Mouse (Mus musculus): Measurements from ENCODE around the gene Ywhag. TPM values are rescaled to one million over a fixed set of nuclear protein-coding genes. Genes with fewer than 3 reads are reported as not detected.

Gene Ywhag
- total RNA-seq, 2 experiments from 2014 or later, result 14.8 to 17.9 TPM

DNA sequence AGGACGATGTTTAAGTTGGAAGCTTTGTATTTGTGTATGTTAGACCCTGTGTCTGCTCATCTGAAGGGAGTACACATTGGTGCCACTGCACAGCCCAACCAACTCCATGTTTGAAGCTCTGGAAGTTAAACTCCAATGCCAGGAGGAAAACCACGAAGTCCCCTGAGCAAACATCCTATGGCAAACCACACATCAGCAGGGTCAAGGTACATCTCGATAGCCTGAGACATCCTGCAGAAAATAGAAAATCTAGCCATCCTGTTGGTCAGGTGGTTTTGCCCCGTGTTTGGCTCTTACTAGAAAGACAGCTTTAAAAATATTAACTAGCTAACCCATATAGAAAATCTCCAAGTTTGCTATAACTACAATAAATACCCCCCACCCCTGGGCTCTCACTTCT is 35.4 kb downstream of the Ywhag start:
- ATAC-seq (replicated peaks; ENCODE audit: low FRiP score, poor library complexity, severe bottlenecking), result no peak

DNA sequence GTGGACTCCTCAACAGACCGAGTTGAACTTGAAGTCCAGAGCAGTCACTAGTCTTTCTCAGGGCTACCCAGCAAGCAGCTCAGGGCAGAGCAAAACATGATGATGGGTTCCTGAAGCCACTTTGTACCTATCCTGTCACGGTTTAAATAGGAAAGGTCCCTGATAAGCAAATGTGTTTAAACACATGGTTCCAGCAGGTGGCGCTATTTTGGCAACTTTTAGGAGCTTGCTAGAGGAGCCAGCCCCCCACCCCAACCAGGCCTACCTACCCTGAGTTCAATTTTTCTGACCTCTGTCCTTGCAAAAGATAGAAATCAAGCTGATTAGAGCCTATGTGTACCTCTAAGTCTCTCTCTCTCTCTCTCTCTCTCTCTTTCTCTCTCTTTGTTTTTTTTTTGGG is 36.4 kb downstream of the Ywhag start:
- ATAC-seq (replicated peaks; ENCODE audit: low FRiP score, poor library complexity, severe bottlenecking), result no peak

DNA sequence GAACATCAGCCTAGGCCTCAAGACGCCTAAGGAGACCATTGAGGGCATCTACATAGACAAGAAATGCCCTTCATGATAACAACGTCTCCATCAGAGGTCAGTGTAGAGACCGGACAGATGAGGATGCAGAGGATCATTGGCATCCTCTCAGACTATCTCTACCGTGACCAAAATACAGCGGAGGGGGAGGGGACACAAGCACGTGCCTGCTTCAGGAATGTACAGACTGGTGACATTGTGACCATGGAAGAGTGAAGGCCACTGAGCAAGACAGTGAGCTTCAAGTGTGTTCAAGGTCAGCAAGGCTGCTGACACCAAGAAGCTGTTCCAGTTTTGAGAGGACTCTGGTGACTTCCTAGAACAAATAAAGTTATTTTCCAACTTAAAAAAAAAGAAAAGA is 39.5 kb downstream of the Ywhag start:
- no peak for ATAC-seq (replicated peaks; ENCODE audit: low FRiP score, poor library complexity, severe bottlenecking)

DNA sequence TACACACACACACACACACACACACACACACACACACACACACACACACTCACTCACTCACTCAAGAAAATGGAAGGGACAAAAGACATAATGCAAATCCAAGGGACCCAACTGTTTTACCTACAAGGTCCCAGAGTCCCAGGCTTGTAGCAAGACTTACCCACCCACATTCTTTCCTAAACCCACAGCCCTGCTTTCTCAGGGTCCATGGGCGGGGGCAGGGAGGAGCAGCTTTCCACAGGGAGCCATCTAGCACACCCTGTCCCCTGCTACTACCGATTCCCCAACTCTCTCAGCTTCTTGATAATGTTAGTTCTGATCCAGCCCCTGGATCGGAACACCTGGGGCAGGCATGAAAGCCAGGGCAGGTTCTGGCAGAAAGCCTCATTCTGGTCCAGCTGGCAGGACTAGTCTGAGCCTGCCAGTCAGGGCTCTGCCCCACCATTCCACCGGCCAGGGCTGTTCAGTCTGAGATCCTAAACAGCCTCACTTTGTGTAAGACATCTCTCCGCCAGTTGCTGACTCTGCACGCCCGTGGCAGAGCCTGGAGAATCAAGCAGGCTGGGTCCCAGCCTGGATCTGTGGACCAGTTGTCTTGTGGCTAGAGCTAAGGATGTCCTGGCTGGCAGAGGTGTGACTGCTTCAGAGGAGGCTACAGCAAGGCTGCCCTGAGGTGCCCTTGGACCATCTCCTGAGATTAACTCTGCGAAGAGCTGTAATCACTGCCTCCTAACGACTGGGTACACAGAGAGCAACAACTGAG is 41.6 kb downstream of the Ywhag start:
- no peak for ATAC-seq (replicated peaks; ENCODE audit: low FRiP score, poor library complexity, severe bottlenecking)

DNA sequence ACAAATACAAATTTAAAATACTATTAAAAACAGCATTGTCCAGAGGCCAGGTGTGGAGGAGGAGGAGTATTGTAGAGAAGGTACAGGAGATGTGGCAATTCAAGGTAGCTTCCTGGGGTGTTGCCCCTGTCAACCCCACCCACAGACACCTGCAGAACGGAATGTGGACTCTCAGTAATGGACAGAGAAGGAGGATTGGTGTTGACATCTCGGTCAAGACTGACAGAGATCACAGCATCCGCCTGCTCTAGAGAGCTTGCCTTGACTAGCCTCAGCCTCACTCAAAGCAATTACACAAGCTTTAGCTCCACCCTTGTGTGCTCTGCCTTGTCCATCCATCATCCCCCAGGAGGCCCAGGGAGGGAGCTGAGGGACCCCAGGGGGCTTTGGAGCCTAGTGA is 43.5 kb downstream of the Ywhag start:
- no peak for ATAC-seq (replicated peaks; ENCODE audit: low FRiP score, poor library complexity, severe bottlenecking)

DNA sequence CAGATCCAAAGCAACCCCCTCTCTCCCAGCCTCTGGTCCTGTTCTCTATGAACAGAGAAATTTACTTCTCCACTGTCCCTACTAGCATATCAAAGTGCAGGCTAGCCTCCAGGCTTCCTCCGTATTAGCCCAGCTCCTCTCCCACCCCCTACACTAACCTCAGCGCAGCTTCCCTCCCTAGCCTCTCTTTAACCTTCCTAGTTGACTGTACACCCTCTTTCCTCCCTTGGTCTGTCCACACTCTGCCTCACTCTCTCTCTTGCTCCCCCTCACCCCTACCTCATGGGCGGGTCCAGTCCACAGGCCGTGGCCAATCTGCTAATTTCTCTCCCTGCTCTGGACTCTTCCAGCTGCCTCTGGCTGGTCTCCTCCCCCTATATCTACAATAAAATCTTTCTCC is 44.1 kb downstream of the Ywhag start:
- ATAC-seq (replicated peaks; ENCODE audit: low FRiP score, poor library complexity, severe bottlenecking), result no peak

DNA sequence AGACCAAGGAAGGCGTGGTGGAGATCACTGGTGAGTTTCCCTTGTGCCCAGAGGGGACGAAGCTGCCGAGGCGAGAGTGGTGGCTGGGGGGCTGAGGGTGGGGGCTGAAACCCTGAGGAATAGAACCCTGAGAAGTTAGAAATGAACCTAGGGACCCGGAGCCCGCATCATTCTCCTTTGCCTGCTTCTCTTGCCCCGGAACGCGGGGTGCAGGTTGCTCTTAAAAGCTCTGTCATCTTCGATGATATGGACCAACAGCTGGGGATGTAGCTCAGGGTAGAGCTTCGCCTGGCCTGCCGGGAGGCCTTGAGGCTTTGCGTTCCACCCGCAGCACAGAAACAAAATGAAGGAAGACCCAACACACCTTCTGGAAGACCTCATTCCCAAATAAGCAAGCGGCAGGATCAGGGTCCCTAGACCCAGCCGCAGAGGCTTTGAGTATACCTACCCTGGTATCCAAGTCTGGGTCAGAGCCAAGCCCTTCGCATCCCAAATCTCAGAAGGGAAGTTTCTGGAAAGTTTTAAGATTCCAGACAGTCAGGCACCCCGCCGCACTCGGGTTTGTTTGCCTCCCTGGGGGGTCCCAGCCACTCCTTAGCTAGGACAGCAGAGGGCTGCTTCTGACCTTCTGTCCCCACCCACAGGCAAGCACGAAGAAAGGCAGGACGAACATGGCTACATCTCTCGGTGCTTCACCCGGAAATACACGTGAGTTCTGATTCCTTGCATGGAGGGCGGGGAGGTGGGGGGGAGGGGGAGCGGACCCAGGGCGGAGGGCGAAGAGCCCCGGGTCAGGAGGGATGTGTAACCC is 45.8 kb downstream of the Ywhag start:
- ATAC-seq (replicated peaks; ENCODE audit: low FRiP score, poor library complexity, severe bottlenecking), result no peak

DNA sequence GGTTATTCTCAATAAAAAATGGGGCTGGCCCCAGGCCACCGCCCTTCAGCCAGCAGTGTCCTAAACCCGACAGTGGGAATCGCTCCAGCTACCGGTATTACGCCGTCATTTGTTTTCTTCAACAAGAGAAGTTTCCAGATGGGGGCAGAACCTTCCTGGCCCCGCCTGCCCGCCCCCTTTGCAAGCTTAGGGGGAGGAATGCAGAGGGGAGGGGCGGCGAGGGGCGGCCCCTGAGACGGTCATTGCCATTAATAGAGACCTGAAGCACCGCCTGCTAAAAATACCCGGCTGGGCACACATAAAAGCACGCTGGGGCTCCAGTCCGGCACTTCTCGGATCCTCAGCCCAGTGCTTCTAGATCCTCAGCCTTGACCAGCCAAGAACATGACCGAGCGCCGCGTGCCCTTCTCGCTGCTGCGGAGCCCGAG is 46.7 kb downstream of the Ywhag start, which contains the start of gene Hspb1:
Hspb1 (plus strand) TSS at position 245 of the 428 bp plus-strand sequence.
- no peak for ATAC-seq (replicated peaks; ENCODE audit: low FRiP score, poor library complexity, severe bottlenecking)

DNA sequence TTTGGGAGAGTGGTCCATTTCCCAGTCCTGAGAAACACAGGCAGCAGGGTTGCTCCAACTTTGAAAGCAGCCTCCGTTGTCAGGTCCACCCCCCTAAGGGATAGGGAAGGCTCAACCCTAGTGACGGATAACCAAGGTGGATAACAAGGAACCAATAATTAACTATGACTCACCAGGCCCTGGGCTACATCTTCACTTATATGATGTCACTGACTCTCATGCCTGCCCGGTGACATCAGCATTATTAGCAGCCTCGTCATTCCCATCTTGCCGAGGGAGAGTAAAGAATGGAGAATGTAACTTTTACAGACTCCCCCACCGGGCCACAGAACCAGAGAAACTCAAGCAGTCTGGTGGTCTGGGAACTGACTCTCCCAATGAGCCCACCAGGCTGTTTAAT is 49.8 kb downstream of the Ywhag start:
- no peak for ATAC-seq (replicated peaks; ENCODE audit: low FRiP score, poor library complexity, severe bottlenecking)

DNA sequence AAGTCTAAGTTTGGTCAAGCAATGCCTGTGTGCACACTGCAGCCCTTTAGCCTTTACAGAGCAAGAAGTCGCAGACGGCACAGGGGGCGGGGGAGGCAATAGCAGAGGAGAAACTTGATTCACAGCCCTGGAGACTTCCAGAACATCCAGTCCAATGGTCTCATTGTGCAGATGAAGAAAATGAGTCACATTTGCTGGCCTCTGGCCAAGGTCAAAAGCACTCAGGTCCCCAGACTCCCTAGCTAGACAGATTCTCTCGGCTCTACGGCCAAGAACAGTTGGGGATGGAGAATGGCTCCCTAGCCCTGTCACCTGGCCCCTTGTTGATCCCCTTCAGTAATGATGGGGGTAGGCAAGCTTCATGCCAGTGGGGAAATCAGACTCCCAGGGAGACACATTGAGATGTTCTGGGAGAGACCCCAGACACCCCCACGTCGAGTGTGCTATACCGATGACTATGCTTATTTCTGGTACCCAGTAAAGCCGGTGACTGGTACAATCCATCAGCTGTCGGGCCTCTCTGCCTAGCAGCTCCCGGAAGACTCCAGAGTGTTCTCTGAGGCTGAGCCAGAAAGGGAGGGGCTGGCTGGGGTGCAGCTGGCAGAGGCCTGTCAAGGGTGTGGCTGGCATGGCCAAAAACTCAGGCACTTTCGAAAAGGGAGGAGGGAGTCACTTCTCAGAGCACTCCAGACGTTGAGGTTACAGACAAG is 54.8 kb downstream of the Ywhag start:
- peak; percentile 74 for ATAC-seq (replicated peaks; ENCODE audit: low FRiP score, poor library complexity, severe bottlenecking)

DNA sequence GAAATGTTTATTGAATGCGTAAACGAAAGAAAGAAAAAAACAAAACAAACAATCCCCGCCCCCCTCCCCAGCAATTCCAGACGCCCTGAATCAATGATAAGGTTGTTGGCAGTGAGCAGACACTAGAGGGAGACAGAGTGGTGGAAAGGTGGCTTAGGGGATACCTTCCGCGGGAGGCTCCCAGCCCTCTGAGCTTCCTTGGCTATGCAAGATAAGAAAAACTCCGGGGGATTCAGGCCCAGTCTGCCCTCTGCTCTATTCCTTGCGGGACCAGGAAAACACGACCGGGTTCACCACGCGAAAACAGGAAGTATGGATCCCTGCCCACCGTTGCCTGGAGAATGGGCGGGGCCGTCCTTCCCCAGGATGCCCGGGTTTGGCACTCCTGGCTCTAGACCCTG is 56.6 kb downstream of the Ywhag start:
- no peak for ATAC-seq (replicated peaks; ENCODE audit: low FRiP score, poor library complexity, severe bottlenecking)

DNA sequence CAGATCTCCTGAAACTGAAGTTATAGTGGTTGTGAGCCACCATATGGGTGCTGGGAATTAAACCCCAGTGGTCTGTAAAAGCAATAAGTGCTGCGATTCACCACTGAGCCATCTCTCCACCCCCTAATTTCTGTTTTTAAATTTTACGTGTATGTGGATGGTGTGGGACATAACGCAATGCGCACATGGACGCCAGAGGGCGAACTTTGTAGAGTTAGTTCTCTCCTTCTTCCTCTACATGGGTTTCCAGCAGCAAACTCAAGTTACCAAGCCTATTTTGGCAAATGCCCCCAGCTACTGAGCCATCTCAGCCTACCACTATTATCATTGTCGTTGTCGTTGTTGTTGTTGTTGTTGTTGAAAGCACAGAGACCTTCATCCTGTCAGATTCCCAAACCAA is 57.2 kb downstream of the Ywhag start:
- no peak for ATAC-seq (replicated peaks; ENCODE audit: low FRiP score, poor library complexity, severe bottlenecking)

DNA sequence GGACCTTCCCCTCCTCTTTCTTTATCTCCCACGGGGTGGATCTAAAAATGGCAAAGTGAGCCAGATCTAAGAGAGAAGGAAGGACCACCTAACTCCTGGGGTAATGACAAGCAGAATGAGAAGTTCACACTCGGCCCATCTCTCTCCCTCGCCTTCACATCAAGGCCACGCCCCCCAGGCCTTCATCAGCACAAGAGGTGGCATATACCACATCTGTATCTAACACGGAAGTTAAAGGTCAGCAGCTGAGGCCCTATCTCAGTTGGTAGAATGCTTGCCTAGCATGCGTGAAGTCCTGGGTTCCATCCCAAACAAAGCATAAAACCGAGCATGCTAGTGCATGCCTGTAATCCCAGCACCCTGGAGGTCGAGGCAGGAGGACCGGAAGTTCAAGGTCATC is 60.7 kb downstream of the Ywhag start:
- no peak for ATAC-seq (replicated peaks; ENCODE audit: low FRiP score, poor library complexity, severe bottlenecking)

DNA sequence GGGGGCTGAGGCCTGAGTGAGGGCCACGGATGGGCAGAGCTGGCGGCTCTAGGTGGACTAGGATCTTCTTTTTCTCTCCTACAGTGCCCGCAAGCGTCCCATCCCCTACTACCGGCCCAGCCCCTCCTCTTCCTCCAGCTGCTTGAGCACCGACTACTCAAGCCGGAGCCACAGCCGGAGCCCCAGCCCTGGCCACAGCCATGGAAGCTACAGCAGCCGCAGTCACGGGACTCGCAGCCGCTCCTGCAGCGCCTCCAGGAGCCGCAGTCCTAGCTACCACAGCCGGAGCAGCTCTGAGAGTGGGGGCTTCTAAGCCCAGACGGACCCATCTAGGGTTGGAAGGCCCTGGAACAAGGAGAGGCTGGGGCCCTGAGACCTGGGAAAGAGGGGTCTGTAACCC is 61.4 kb downstream of the Ywhag start:
- ATAC-seq (replicated peaks; ENCODE audit: low FRiP score, poor library complexity, severe bottlenecking), result no peak

DNA sequence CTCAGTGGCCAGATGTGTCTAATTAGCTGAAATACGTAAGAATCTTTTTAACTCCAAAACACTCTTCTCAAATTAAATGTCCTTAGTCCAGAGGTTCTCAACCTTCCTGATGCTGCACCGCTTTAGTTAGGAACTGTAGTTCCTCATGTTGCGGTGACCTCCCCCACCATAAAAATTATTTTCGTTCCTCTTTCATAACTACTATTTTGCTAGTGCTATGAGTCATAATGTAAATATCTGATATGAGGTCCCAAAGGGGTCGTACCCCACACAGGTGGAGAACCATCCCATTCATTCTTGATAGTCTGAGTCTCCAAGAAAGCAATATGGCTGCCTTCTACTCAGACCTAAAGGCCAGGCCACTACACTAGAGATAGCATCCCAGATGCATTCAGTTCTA is 63.9 kb downstream of the Ywhag start:
- ATAC-seq (replicated peaks; ENCODE audit: low FRiP score, poor library complexity, severe bottlenecking), result no peak

DNA sequence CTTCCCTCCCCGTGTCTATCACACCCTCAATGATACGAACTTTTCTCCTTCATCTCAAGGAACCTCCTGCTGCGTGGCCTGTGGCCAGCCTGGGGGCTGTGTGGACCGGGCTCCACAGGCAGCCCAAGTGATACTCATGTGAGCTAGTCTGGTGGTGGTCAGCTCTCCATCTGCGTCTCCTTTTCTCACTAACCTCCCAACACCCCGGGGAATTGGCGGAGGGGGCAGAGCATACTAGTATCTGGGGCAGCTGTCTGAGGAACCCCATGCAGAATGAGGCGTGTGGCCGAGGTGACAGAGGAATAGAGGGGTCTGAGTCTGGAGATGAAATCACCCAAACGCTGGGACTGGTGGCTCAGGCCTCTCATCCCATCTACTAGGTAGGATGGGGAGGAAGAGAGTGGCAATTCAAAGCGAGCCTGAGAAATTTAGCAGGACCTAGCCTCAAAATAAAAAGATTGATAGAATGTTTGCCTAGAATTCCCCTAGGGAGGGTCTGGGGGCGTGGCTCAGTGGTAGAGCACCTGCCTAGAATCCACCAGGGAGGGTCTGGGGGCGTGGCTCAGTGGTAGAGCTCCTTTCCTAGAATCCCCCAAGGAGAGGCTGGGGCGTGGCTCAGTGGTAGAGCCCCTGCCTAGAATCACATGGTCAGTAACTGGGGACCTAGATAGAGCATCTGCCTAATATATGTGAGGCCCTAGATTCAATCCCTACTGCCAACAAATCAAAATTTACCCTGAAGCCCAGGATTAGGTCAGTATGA is 64.6 kb downstream of the Ywhag start:
- ATAC-seq (replicated peaks; ENCODE audit: low FRiP score, poor library complexity, severe bottlenecking), result no peak

DNA sequence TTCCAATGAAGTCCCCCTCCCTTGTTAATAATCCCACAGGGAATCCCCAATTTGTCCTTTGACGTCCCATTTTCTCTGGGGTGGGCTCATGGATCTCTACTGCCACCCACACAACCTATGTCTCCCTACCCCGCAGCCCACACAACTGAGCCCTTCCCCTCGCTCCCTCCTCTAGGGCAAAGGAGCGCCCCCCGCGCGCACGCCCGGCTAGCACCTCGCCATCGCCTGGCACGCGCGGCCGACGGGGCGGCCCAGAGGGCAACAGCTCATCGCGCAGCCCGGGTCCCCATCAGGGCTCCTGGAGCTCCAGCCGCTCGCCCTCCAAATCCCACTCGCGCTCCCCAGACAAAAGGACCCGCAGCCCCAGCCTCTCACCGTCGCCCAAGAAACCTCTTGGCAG is 65.8 kb downstream of the Ywhag start:
- no peak for ATAC-seq (replicated peaks; ENCODE audit: low FRiP score, poor library complexity, severe bottlenecking)

DNA sequence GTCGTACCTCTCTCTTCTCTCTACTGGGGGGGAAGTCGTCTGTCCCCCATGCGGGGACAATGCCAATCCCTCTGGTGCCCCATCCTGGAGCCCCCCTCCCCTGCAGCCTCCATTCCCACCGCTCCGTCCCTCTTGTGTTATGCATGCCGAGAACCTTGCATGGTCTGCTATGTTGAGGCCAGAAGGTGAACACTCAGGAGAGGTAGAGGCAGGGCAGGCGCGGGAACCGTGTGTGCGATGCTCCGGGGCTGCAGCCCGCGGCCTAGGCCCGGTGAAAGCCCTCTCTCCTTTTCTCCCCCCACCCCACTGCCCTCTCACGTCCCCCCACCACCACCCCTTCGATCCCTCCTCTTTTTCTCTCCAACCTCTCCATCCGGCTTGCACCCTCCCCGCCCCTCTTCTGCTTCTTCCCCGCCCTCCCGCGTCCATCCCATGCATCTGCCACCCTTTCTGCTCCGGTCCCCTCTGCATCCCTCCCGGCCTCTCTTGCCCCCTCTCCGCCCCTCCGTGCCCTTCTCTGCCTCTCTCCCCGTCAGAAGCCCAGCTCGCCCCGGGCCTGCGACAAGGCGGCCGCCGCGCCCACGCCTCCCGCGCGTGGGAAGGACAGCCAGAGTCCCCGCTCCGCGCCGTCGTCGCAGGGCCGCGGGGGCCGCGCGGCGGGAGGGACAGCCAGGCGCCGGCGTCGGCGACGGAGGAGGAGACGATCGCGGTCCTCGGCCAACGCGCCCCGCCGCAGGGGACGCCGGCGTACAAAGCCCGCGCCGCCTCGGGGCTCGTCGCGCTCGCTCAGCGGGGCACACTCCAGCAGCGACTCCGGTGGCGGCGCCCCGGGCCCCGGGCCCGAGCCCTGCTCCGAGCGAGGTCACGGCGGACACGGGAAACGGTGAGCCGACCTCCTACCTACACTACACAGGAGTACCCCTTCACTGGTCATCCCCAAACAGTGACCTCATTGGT is 66.5 kb downstream of the Ywhag start:
- no peak for ATAC-seq (replicated peaks; ENCODE audit: low FRiP score, poor library complexity, severe bottlenecking)

DNA sequence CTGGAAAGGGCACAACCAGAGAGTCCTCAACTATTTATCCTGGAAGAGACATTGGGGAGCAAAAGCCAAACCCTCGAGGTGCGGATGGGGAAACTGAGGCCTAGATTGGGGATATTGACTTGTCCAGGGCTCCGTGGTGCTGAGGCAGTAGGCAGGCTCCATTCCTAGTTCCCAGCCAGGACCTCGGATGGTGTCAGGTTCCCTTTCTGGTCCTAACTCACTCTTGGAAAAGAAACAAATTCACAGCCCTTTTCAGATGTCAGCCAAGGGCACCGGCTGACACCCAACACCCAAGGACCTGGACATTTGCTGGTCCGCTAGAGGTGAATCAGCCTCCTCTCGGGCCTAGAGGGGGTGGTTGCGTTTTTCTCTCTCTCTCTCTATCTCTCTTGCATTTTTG is 67.8 kb downstream of the Ywhag start:
- ATAC-seq (replicated peaks; ENCODE audit: low FRiP score, poor library complexity, severe bottlenecking), result no peak

Measured in erythroblast, adult 5-6 weeks (primary cell).